Mouse (Mus musculus): ENCODE results near the gene Sephs1.

DNA sequence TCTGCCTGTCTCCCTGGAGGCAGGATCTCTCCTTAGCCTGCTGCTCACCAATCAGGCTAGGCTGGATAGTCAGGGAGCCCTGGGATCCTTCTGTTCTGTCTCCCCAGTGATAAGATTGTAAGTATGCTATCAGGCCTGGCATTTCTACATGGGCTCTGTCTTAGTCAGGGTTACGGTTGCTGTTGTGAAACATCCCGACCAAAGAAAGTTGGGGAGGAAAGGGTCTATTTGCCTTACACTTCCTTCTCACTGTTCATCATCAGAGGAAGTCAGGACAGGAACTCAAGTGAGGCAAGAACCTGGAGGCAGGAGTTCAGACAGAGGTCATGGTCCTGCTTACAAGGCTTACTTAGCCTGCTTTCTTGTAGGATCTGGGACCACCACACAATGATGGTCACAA lies 47.9 kb downstream of the Sephs1 start:
- no peak for TF ChIP-seq CTCF (IDR thresholded peaks at IDR 0.05; ENCODE audit: borderline replicate concordance, extremely low read depth, insufficient read depth, insufficient read length)
- no peak for TF ChIP-seq POLR2A (IDR thresholded peaks at IDR 0.05; ENCODE audit: borderline replicate concordance, extremely low read depth, insufficient read depth, insufficient read length, poor library complexity, severe bottlenecking)
